Comparison of ENCODE assay signal across 1 mouse cellular context in the genomic region with DNA sequence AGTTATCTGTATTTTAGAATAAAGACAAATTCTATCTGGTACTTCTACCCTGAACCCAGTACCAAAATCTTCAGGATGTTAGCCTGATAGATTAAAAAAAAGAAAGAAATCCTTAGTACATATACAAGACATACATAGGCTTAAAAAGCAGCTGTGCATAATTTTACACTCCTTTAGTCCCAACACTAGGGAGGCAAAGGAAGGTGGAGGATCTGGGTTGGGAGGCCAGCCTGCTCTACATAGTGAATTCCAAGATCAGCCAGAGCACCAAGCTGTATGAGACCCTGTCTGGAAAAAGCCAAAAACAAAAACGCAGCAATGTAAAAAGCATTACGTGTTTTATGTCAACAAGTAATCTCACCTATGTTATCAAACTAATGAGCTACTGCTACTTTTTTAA.
TF ChIP-seq lines count a peak whose summit lies in the region.

No protein-coding gene starts in this region.

TF ChIP-seq in MEL, 35 proteins besides CTCF, POLR2A, EP300 and RAD21 (continued from another document):
- TF ChIP-seq TAL1 (IDR thresholded peaks at IDR 0.05; ENCODE audit: low read length): no peak
- no peak for TF ChIP-seq UBTF (IDR thresholded peaks at IDR 0.05; ENCODE audit: borderline replicate concordance, insufficient read depth, low read depth, low read length)
- TF ChIP-seq MAFK (IDR thresholded peaks at IDR 0.05; ENCODE audit: borderline replicate concordance, low read depth, low read length): no peak
- no peak for TF ChIP-seq MEF2A (IDR thresholded peaks at IDR 0.05; ENCODE audit: extremely low read depth, insufficient replicate concordance, low read depth, low read length, poor library complexity, severe bottlenecking)
- TF ChIP-seq TCF12 (IDR thresholded peaks at IDR 0.05; ENCODE audit: low read depth, low read length): no peak
- TF ChIP-seq BHLHE40 (IDR thresholded peaks at IDR 0.05; ENCODE audit: borderline replicate concordance, low read depth, low read length): no peak
- TF ChIP-seq MAX (IDR thresholded peaks at IDR 0.05; ENCODE audit: low read length): no peak
- TF ChIP-seq ZC3H11A (IDR thresholded peaks at IDR 0.05; ENCODE audit: low read depth, low read length): no peak
